Mouse (Mus musculus) lung, adult 18-20 months (tissue): ENCODE data around the gene Lpar3.

Source experiments
- DNase-seq, 2 experiments: peaks; one replicate each; pipeline ENCODE4 v3.0.0; 2022; ENCODE audit warnings: mixed read lengths in 2 of 2

Gene Lpar3

DNA sequence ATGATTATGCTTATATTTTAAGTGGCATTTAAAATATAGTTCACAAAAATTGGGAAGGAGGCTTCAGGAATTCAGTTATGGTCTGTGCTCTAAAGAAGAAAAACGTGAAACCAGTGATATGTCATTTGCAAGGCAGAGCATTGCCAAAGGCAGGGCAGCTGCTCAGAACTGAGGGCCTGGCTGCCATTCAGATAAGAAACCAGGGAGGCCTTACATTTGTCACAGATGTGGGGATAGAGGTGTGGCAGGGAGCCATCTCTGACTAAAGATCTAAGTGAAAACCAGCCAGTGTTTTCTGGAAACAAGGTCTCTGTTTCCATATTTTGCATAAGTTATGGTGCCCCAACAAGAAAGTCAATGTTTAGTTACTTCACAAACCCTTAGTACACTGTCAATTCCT, 41.8 kb downstream of the Lpar3 start:
- DNase-seq, result no peak

DNA sequence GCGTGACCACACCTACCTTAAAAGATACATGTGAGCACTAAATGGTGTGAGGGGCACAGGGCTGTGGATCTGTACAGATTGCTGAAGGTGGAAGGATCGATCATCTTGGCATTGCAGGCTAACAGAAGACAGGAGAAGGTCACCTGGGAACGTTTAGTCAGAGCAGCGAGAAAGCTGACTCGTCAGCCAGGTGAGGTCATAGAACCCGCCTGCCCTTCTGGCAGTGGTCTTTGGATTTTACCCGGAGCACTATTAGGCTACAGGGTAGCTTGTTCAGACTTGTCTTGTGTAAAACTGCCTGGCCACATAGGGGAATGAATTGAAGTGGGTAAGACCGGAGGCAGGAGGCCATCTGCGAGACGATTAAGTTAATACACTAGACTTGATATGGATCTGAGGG, 43.4 kb downstream of the Lpar3 start:
- DNase-seq, result no peak

DNA sequence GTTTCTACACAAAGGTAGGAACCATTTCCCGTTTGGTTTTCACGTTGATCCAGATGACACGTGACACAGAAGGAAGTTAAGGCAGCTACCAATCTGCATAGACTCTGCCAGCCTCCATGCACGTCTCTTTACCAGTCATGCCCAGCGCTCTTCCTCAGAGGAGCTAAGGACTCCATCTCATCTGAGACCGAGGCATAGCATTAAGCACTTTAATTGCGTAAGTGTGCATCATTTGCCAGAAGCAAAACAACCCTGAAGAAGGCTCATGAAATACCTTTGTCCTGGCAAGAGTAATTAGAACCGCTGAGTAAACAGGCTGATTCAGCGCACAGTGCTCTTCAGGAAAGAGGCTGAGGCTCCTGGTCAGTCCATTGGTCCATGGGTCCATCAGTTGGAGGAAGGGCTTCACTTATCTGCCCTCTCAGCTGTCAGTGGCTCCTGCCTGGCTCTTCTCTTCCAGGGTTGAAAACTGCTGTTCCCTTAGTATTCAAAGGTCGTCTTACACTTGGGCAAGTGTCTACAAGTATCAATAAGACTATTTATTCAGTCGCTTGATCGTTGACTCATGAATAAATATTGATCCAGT, 44.9 kb downstream of the Lpar3 start:
- no peak for DNase-seq

DNA sequence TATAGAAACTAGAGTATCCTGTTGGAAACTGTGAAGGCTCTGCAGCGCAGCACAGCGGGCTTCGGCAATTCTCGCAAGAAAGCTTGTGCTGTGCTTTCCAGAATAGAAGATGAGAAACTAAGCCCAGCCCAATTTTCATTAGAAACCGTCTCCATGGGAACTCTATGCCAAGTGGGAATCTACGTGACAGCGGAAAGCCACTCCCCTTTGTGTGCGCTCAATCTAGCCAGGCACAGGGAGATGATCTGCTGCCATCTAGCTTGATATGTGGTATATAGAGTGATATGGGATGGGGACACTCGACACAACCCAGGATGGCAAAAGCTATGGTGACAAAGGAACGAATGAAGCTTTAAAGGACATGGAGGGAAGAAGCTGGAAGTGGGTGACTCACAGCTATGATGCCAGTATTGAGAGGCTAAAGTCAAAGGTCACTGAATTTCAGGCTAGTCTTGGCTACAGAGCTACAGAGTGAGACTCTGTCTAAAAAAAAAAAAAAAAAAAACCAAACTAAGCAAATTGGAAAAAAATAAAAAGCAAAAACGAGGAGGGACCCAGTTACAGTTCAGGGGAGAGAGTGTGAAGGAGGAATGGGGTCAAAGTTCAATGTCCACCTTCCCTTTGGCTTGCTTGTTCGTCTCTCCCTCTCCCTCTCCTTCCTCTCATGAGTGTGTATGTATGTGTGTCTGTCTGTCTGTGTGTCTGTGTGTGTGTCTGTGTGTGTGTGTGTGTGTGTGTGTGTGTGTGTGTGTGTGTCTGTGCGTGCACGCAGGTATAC, 47.5 kb downstream of the Lpar3 start:
- no peak for DNase-seq

DNA sequence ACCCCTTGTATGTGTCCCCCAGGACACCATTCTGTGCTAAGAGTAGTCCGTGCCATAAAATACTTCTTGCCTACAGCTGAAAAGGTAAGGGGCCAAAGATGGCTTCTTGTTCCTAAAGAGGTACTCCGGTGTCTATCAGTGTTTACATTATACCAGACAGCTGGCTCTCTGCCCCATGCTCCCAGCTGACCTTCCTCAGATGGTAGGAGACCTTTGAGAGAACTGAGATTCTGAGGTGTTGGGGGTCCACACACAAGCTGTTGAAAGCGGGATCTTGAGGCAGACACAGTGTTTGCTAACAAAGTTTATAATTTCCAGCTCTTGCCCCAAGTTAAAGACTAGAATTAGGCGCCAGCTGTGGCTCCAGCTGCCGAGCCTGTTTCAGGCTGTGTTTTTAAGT, 53.7 kb downstream of the Lpar3 start:
- DNase-seq, result no peak

DNA sequence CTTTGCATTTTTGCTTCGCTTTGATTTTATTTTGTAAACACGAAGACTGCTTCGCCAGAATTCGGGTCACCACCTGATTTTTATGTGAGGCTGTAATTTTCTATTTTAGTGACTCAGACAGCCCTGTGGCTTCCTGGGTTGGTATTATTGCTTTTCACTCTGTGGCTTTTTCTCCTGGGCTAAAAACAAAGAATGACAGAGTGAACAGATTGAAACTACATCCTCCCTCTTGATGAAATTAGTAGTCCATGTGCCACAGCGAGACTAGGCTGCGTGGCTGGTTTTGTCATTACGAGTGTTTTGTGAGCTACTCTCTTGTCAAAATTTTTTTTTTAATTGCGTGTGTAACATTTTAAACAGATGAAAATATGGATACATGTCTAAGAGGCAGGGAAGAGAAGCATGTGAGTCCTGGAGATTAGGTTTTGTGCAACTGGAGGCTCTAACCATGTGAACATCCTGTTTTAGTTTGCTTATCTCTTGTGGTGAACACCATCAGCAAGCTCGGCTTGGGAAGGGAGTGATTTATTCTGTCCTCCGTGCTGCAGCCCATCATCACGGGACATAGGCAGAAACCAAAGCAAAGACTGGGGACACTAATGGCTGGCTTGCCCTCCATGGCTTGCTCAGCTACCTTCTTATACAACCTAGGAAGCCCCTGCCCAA, 54.7 kb downstream of the Lpar3 start:
- DNase-seq, result no peak

DNA sequence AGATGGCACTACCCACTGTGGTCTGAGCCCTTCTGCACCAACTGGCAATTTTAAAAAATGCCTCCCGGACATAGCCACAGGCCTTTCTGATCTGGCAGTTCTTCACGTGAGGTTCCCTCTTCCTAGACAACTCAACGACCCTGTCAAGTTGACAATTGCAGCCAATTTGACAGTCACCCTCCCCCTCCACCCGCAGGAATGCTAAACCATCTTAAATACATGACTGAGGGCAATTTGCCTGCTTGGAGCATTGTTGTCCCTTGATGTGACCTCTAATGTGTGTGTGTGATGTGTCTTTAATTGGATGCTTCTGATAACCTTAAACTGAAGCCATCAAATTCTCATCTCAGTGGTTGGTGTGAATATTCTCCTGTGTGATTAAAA, 55.3 kb downstream of the Lpar3 start:
- no peak for DNase-seq

DNA sequence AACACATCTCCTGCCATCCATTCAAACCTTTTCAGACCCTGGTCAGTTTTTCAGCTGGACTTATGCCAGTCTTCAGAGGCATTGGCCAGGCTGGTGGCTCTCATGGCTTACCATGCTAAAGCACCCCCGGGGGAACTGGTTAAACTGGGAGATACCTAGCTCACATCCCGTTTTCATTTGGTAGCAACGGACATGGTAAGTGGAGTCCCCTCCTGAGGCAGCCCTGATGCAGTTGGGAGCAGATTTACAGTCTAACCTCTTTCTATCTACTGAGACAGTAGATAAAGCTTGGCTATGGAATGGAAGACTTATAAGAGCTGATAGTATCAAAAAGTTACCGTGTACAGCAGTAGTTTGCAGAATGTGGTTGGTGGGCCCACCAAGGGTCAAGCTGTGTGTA, 56.2 kb downstream of the Lpar3 start:
- DNase-seq, result no peak

DNA sequence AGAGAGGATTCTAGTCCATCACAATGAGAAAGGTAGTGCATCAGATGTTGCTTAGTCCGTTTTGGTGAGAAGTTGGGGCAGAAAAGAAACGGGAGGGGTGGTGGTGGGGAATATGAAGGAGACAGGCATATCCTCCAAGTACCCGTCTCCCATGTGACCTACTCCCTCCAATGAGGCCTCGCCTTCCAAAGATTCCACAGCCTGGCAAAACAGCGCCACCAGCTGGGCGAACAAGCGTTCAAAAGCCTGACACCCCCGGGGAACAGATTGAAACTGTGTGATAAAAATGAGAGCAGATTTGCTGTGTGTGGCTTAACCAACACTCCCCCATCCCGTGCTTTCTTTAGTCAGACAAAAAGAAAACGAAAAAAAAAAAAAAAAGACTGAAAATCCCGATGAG, 56.7 kb downstream of the Lpar3 start:
- DNase-seq, result peak; percentile 60 to 72

DNA sequence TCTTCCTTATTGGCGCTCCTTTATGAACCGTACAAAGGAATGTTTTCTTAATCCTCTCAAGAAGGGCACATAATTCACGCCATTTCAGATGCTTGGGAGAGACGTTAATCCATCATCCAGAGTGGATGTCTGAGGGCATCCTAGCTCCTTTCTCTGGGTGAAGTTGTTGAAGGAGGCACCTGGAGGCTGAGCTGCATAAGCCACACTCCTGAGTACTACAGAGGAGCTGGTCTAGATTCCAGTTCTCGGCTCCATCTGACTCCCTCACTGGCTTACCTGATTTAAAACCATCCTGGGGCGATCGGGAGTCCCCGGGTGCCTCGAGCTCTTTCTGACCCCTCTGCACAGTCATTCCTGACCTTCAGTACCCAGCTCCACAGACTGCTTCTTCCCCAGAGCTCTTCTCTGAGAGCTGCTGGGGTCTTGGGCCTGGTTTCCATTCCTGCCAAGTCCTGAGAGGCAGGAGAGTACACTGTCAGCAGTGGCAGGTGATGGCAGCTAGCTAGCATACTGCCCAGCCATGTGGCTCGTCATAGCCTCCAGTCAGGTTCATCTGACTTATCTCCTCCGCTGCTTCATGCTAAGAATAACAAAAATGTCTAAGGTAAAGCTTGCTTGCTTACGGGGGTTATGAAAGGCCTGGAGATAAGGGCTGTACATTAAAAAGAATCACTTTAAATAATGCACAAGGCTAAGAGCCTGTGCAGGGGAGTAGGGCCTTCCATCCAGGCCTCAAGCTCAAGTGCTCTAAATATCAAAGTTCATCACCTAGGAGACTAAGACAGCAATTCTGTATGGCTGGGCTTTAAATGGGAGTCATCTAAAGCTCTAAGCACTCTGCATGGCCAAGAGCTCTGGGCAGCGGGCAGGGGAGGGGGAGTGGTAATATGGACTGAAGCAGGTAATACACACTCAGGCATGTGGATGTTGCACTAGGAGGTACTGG, 57.7 kb downstream of the Lpar3 start:
- no peak for DNase-seq

DNA sequence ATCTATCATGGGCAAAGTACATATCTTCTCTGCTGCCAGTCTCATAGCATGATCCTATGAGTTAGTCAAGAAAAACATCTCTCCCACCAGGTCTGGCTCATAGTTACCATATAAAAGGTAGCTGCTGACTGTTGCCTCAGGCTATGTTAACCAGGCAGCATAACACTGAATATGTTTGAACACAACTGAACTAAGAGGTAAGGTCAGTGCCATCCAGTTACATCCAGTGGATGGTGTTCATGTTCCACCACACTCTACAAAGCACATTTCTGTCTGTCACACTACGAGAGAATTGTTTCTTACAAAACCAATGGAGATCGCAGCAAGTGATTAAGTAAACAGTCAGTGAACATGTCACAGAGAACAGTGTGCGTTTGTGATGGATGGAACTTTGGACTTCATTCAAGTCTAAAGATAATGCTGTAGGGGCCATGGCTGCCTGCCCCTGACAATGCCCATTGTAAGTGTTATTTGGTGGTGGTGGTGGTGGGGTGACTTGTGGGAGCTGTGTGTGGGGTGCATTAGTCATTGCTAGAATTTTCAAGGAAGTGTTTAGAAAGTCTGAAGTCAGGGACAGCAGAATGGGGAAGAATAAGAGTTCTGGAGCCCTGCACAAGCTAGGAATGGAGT, 63.1 kb downstream of the Lpar3 start:
- DNase-seq, result no peak

DNA sequence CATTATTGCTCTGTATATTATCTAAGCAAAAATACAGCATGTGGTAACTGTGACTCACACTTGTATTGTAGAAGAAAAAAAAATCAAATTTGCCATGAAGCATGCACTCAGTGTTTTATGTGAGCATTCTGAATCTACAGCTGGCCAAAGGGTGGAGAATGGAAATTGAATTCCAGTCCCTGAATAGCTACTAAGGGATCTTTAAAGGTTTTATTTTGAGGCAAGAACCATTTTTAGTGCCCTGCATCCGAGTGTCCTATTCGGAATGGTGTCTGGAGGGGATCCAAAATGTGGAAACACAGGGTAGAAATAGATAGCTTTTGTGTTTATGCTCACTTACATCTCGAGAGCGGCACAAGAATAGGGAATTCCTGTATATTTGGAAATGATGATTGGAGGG, 65.4 kb downstream of the Lpar3 start:
- no peak for DNase-seq

DNA sequence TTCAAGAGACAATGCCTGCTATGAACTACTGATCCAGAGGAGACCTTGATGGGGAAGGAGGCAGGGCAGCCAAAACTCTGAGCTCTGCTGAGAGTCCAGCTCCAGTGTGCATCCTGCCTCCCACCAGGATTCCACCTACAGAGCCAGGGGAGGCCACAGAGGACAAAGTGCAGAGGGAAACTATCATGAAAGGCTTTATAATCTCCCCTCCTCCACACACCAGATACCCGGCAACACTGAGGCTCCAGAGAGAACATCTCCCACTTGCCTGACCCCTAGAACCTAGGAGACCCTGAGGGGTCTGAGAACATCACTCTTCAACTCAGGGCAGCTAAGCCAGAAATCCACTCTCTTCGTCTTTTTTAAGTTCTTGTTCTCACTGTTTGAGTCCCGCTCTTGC, 71.2 kb downstream of the Lpar3 start:
- no peak for DNase-seq

DNA sequence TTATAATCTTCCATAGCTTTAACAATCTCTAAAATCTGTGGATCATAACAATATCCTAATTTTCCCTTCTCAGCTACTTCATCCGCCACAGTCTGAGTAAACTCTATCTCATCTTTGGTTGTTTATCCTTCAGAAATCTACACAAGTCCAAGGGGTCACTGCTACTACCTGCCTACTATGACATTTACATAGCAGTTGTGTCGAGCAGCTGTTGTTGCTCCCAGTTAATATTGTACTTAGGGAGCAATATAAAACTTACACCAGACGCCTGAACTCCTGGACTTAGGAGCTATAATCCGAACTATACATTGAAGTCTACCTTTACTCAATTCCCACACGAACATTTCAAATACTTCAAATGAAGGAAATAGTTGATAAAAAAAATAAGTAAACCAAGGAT, 71.8 kb downstream of the Lpar3 start:
- no peak for DNase-seq

DNA sequence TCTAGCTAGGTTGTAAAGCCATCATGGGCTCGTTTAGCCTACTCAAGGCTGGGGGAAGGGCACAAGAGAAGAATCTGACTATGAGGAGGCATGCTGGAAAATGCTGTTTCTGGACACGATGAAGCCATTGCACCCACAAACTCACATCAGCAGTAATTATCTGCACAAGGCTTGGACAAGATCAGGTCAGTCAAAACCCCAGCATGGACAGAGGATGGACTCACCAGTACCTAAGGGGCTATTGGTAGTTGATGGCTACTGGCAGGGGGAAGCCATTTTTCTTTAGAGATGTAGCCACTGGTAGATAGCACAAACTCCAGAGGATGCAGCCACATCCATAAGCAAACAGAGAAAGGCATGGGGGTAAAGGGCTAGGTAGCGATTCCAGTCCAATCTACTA, 81.7 kb downstream of the Lpar3 start:
- no peak for DNase-seq

DNA sequence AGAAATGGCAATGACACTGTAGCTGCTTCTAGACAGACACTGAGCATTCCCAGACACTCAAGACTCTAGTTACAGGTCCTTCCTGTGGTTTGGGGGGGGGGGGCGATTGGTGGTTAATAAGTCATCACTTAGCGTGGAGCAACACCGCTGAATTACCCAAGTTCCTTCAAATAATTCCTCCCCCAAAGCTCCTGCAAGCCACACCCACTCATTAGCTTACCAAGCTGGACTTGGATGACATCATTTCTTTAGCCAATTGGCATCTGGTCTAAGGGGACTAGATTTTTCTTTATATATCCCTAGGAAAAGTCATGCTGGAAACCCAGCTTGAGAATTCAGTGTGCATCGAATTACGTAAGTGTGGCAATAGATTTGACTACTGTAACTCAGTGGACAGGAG, 82.4 kb downstream of the Lpar3 start:
- DNase-seq, result no peak

DNA sequence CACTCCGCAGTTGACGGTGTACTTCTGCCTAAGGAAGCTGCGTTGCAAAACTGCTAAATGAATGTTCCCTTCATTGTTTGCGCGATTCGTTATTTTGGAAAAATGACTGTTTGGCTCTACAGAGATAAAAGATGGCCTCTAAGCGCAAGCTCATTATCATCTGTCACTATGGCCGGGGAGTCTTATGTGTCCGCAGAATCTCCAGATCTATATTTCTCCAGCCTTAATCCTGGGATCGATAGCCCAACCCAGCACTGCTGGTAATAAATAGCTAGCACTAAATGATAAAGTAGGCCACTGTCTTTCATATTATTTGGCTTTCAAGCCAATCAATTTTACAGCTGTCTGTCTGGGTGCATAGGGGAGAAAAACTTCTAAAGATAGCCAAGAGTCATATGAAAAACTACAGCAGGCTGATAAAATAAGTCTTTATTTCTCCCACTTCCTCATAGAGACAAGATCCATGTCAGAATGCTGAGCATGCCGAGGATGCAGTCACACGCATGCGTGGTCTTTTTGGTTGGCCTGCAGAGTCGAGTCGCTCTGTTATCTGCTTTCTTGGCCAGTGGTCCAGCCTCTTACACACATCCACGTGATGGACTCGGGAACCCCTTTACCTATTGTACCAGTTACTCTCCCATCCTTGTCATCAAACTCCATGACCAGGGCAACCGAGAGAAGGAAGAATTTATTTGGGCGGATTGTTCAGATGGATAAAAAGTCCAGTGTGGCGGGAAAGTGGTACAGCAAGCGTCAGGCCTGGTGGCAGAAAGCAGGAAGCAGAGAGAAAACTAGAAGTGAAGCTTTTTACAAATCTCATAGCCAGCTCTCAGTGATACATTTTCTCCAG, 84.0 kb downstream of the Lpar3 start:
- DNase-seq, result no peak

DNA sequence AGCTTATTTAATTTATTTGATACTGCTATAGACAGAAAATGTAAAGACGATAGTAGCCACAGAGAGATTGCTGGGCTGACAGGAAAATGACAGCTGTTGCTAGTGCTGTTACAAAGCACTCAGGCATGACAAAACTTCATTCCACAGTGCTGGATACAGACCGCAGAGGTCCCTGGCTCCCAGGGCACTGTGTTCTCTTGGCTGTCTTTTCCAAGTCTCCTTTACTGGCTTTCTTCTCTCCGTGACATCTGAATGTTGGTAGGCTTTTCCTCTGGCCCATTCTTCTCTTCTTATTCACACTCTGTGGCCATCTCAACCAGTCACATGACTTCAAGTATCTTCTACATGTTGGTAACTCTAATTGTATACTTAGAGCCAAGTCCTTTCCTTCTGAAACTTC, 86.6 kb downstream of the Lpar3 start:
- no peak for DNase-seq

DNA sequence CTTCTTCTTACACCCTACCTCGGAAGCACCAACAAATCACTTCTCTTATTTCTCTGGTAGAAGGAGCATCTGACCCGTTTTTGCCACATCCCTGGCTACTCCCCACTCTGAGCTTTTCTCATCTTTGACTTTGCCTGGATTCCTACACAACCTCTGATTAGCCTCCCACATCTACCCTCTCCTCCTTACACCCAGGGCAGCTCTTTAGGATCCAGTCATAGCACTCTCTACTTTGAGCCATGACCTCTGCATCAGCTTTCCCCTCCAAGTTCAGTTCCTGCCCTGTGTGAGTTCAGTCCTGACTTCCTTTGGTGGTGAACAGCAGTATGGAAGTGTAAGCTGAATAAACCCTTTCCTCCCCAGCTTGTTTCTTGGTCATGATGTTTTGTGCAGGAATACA, 87.1 kb downstream of the Lpar3 start:
- DNase-seq, result no peak

DNA sequence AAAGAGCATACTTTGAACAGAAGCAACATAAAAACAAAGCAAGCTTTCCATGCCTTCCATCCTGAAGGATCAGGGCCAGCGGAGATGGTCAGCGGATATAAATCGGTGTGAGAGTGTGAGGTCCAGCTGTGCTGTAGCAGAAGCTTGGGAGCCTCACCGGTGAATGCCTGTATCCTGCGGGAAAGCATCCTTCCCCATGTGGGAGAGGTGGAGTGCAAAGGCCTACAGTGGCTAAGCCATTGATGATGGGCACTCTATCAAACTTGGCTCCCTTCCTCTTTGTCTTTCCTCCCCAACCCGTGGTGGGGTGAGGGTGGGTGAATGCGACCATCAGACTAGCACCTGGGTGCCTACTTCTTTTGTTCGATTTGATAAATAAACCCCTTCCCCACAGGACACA, 88.8 kb downstream of the Lpar3 start:
- DNase-seq, result no peak

DNA sequence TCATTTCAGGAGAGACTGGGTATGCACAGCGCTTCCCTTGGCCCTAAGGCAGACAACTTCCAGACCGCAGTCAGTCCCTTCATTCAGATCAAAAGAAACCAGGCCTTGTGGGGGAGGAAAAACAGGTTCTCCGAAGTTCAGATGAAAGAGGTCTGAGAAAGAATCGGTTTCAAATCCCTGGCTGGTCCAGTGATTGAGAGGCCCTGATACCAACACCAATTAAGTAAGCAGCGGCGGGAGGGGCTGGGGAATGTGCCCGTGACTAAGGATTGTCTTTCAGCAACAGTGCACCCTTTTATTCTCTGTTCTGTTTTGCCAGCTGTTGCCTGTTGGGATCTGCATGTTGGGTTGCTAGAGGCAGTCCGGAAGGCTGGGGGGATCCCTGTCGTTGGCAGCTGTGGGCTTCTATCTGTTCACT, 90.4 kb downstream of the Lpar3 start:
- no peak for DNase-seq

DNA sequence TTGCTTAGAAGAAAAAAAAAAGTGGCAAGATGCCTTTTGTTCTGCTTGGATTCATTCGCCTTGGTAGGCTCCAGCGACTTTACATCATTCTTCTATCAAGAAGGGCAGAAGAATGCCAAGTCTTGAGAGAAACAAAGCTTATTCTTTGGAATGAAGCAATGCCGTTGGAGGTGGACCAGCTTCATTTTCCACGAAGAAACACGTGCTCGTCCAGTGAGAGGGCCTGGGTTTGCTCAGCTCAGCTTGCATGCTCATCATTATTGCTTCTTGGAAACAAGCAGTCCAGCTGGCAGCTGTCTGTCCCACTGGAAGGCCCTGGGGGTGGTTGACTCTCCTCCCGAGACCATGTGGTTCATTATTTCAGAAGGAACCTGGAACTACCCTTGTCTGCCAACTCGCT, 94.7 kb downstream of the Lpar3 start:
- DNase-seq, result peak in 1 of 2 experiments; percentile 13
